Mouse (Mus musculus): ENCODE data around the gene Anapc1. TPM values are rescaled to one million over a fixed set of nuclear protein-coding genes. Genes with fewer than 3 reads are reported as not detected.
"Not testable (repeated sequence)": the region's sequence is repeated elsewhere in the genome, so short reads cannot be mapped to it uniquely, and the experiment has no call there.

Gene Anapc1
- total and polyA plus RNA-seq, 3 experiments: 94.8 to 196 (median 123) TPM

DNA sequence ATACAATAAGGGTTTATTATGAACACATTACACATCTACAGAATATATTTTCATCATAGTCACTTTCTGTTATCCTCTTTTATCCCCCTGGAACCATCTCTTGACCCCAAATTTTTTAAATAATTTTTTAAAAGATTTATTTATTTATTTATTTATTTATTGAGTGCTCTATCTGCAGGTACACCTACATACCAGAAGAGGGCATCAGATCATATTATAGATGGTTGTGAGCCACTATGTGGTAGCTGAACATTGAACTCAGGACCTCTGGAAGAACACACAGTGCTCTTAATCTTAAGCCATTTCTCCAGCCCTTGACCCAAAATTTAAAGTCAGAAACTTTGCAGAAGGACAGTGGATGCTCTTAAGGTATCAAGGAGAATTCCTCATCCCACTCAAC lies 7.4 kb upstream of the Anapc1 start:
- Histone ChIP-seq H3K4me3 (ENCODE audit: control insufficient read depth in 1 of 2, insufficient read depth in 1 of 2, low read depth in 2 of 2, low read length in 2 of 2) (no peak overlapping the region), H3K79me2 (ENCODE audit: control insufficient read depth, insufficient read depth, low read length, poor library complexity) (no peaks in the 10 kb centered on the region), H3K27ac (ENCODE audit: control insufficient read depth, low read depth, low read length) (no peak overlapping the region), H3K27me3 (ENCODE audit: control insufficient read depth in 1 of 2, insufficient read depth in 2 of 2, low read length in 2 of 2) (peaks cover 0 to 2% of the 10 kb centered on the region in 2 experiments; a peak in 2 of 4 replicates), H3K36me3 (ENCODE audit: control insufficient read depth in 1 of 2, insufficient read depth in 2 of 2, low read length in 2 of 2) (no peaks in the 10 kb centered on the region), H3K9me3 (replicated peaks; ENCODE audit: insufficient read depth, low read length) (no peaks in the 10 kb centered on the region), H3K9ac (ENCODE audit: control insufficient read depth, low read depth, low read length, poor library complexity, severe bottlenecking) (no peak overlapping the region), H3K4me1 (ENCODE audit: control insufficient read depth in 1 of 2, insufficient read depth in 2 of 2, low read length in 2 of 2) (no peaks in the 10 kb centered on the region)
- TF ChIP-seq RCOR1 (IDR thresholded peaks at IDR 0.05; ENCODE audit: low read depth, low read length) (no peak), CTCF (IDR thresholded peaks at IDR 0.05 in 2 of 3, conservative IDR thresholded peaks at IDR 0.05 in 1 of 3; ENCODE audit: control insufficient read depth in 1 of 3, insufficient read depth in 1 of 3, low read depth in 2 of 3, low read length in 3 of 3, poor library complexity in 1 of 3, severe bottlenecking in 1 of 3) (peak in 1 of 3 experiments; percentile 23; a peak in 1 of 6 replicates), SMC3 (IDR thresholded peaks at IDR 0.05; ENCODE audit: low read depth, low read length) (peak; percentile 4; the same call in 1 of the 2 replicates), POLR2AphosphoS5 (IDR thresholded peaks at IDR 0.05; ENCODE audit: borderline replicate concordance, low read depth, low read length) (no peak), ZC3H11A (IDR thresholded peaks at IDR 0.05; ENCODE audit: low read depth, low read length) (no peak)
- DNase-seq (ENCODE audit: low read depth, low spot score): no peak

DNA sequence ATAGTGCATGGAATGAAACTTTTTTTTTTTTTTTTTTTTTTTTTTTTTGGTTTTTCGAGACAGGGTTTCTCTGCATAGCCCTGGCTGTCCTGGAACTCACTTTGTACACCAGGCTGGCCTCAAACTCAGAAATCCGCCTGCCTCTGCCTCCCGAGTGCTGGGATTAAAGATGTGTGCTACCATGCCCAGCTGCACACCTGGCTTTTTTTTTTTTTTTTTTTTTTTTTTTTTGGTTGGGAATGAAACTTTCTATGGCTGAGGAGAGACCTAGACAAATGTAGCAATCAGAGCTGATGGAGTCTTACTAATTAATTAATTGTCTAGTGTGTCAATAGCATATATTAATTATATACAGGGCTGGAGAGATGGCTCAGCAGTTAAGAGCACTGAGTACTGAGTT lies 6.6 kb upstream of the Anapc1 start:
- not testable (repeated sequence) for H3K9ac ChIP-seq (ENCODE audit: control insufficient read depth, low read depth, low read length, poor library complexity, severe bottlenecking); H3K27me3 ChIP-seq (ENCODE audit: control insufficient read depth in 1 of 2, insufficient read depth in 2 of 2, low read length in 2 of 2); H3K4me1 ChIP-seq (ENCODE audit: control insufficient read depth in 1 of 2, insufficient read depth in 2 of 2, low read length in 2 of 2); H3K79me2 ChIP-seq (ENCODE audit: control insufficient read depth, insufficient read depth, low read length, poor library complexity); H3K9me3 ChIP-seq (replicated peaks; ENCODE audit: insufficient read depth, low read length); H3K4me3 ChIP-seq (ENCODE audit: control insufficient read depth in 1 of 2, insufficient read depth in 1 of 2, low read depth in 2 of 2, low read length in 2 of 2); H3K27ac ChIP-seq (ENCODE audit: control insufficient read depth, low read depth, low read length); DNase-seq (ENCODE audit: low read depth, low spot score); H3K36me3 ChIP-seq (ENCODE audit: control insufficient read depth in 1 of 2, insufficient read depth in 2 of 2, low read length in 2 of 2)

DNA sequence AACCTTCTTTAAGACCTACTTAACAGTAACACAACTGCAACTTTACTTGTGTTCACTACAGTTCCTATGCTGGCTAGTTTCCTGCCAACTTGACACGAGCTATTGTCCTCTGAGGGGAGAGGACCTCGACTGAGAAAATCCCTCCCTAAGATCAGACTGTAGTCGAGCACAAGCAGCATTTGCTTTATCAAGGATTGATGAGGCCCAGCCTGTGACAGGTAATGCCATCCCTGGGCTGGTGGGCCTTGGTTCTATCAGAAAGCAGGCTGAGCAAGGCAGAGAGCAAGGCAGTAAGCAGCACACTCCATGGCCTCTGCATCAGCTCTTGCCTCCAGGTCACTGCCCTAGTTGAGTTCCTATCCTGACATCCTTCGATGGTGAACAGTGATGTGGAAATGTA lies 6.0 kb upstream of the Anapc1 start:
- no peak for DNase-seq (ENCODE audit: low read depth, low spot score)
- no peak overlapping the region for H3K4me3 ChIP-seq (ENCODE audit: control insufficient read depth in 1 of 2, insufficient read depth in 1 of 2, low read depth in 2 of 2, low read length in 2 of 2)
- no peak for TF ChIP-seq UBTF (IDR thresholded peaks at IDR 0.05; ENCODE audit: borderline replicate concordance, insufficient read depth, low read depth, low read length)
- TF ChIP-seq NRF1 (IDR thresholded peaks at IDR 0.05; ENCODE audit: insufficient read depth, low read depth, low read length, poor library complexity, severe bottlenecking): no peak
- no peak for TF ChIP-seq HCFC1 (IDR thresholded peaks at IDR 0.05; ENCODE audit: low read depth, low read length)
- TF ChIP-seq MXI1 (IDR thresholded peaks at IDR 0.05; ENCODE audit: low read depth, low read length): no peak
- TF ChIP-seq ELF1 (IDR thresholded peaks at IDR 0.05; ENCODE audit: low read depth, low read length): no peak
- TF ChIP-seq TBP (IDR thresholded peaks at IDR 0.05; ENCODE audit: low read depth, low read length): no peak
- no peak for TF ChIP-seq MEF2A (IDR thresholded peaks at IDR 0.05; ENCODE audit: extremely low read depth, insufficient replicate concordance, low read depth, low read length, poor library complexity, severe bottlenecking)
- TF ChIP-seq ZNF384 (IDR thresholded peaks at IDR 0.05; ENCODE audit: low read depth, low read length): no peak
- TF ChIP-seq RAD21 (IDR thresholded peaks at IDR 0.05; ENCODE audit: low read depth, low read length): no peak
- TF ChIP-seq EP300 (IDR thresholded peaks at IDR 0.05; ENCODE audit: low read depth in 1 of 2, low read length in 2 of 2): no peak
- TF ChIP-seq MYB (IDR thresholded peaks at IDR 0.05; ENCODE audit: low read depth, low read length): no peak
- TF ChIP-seq BHLHE40 (IDR thresholded peaks at IDR 0.05; ENCODE audit: borderline replicate concordance, low read depth, low read length): no peak
- TF ChIP-seq ZC3H11A (IDR thresholded peaks at IDR 0.05; ENCODE audit: low read depth, low read length): no peak
- no peak for TF ChIP-seq E2F4 (IDR thresholded peaks at IDR 0.05; ENCODE audit: borderline replicate concordance, low read depth, low read length)
- TF ChIP-seq MAFK (IDR thresholded peaks at IDR 0.05; ENCODE audit: borderline replicate concordance, low read depth, low read length): no peak
- TF ChIP-seq GABPA (IDR thresholded peaks at IDR 0.05; ENCODE audit: low read depth, low read length): no peak
- TF ChIP-seq ZMIZ1 (IDR thresholded peaks at IDR 0.05; ENCODE audit: low read depth, low read length): no peak
- no peak for TF ChIP-seq TAL1 (IDR thresholded peaks at IDR 0.05; ENCODE audit: low read length)
- H3K4me1 ChIP-seq (ENCODE audit: control insufficient read depth in 1 of 2, insufficient read depth in 2 of 2, low read length in 2 of 2): peaks cover 0 to under 1% of the 10 kb centered on the region in 2 experiments; a peak in 1 of 4 replicates
- no peaks in the 10 kb centered on the region for H3K79me2 ChIP-seq (ENCODE audit: control insufficient read depth, insufficient read depth, low read length, poor library complexity)
- no peak overlapping the region for H3K27ac ChIP-seq (ENCODE audit: control insufficient read depth, low read depth, low read length)
- peaks cover 0 to 2% of the 10 kb centered on the region in 2 experiments; a peak in 1 of 4 replicates for H3K27me3 ChIP-seq (ENCODE audit: control insufficient read depth in 1 of 2, insufficient read depth in 2 of 2, low read length in 2 of 2)
- no peak overlapping the region for H3K9ac ChIP-seq (ENCODE audit: control insufficient read depth, low read depth, low read length, poor library complexity, severe bottlenecking)
- no peaks in the 10 kb centered on the region for H3K9me3 ChIP-seq (replicated peaks; ENCODE audit: insufficient read depth, low read length)
- H3K36me3 ChIP-seq (ENCODE audit: control insufficient read depth in 1 of 2, insufficient read depth in 2 of 2, low read length in 2 of 2): no peaks in the 10 kb centered on the region

Measured in MEL (cell line).